Mouse (Mus musculus): ENCODE measurements around the gene Lyst. TPM values are rescaled to one million over a fixed set of nuclear protein-coding genes. Genes with fewer than 3 reads are reported as not detected.
A peak's percentile ranks its signal among the peaks of the same experiment; 100 is the strongest.

The Lyst gene
- total RNA-seq (2021) = 10 to 100 TPM; 75.2 to 86.9 TPM
- long read RNA-seq, full-length matches to known transcripts = 1 of 26 reads
- long read RNA-seq, partial matches to known transcripts = 19 of 26 reads
- long read RNA-seq, other reads (novel, unspliced or antisense) = 6 of 26 reads

- peak; percentile 98 to 99 for DNase-seq (ENCODE audit: low spot score in 2 of 2)
Observed at GRCm38 (mm10) chr13:13590048-13591011, at the start of gene Lyst. TSS of gene Lyst (plus strand) at chr13:13590397.

GRCm38 (mm10) chr13:13543073-13543472 lies 47.1 kb upstream of the Lyst start:
- DNase-seq (ENCODE audit: low spot score in 2 of 2) = peak in 1 of 2 experiments; percentile 56

GRCm38 (mm10) chr13:13546792-13547191 lies 43.4 kb upstream of the Lyst start:
- DNase-seq (ENCODE audit: low spot score in 2 of 2) = peak; percentile 77 to 93

- DNase-seq (ENCODE audit: low spot score in 2 of 2) = no peak
Observed at GRCm38 (mm10) chr13:13547889-13548288, 42.3 kb upstream of the Lyst start.

GRCm38 (mm10) chr13:13548431-13549190 lies 41.6 kb upstream of the Lyst start:
- DNase-seq (ENCODE audit: low spot score in 2 of 2) = no peak

- DNase-seq (ENCODE audit: low spot score in 2 of 2) = no peak
Observed at GRCm38 (mm10) chr13:13549687-13550660, 40.2 kb upstream of the Lyst start.

- DNase-seq (ENCODE audit: low spot score in 2 of 2) = no peak
Observed at GRCm38 (mm10) chr13:13552020-13552419, 38.2 kb upstream of the Lyst start.

GRCm38 (mm10) chr13:13553660-13554059 lies 36.5 kb upstream of the Lyst start:
- DNase-seq (ENCODE audit: low spot score in 2 of 2) = no peak

GRCm38 (mm10) chr13:13555196-13555595 lies 35.0 kb upstream of the Lyst start:
- DNase-seq (ENCODE audit: low spot score in 2 of 2) = peak in 1 of 2 experiments; percentile 53

GRCm38 (mm10) chr13:13557001-13557743 lies 33.0 kb upstream of the Lyst start:
- peak in 1 of 2 experiments; percentile 48 for DNase-seq (ENCODE audit: low spot score in 2 of 2)

GRCm38 (mm10) chr13:13558251-13558650 lies 31.9 kb upstream of the Lyst start:
- DNase-seq (ENCODE audit: low spot score in 2 of 2) = no peak

GRCm38 (mm10) chr13:13558900-13559299 lies 31.3 kb upstream of the Lyst start:
- no peak for DNase-seq (ENCODE audit: low spot score in 2 of 2)

GRCm38 (mm10) chr13:13562571-13562970 lies 27.6 kb upstream of the Lyst start:
- DNase-seq (ENCODE audit: low spot score in 2 of 2) = no peak

- no peak for DNase-seq (ENCODE audit: low spot score in 2 of 2)
Observed at GRCm38 (mm10) chr13:13564116-13564515, 26.1 kb upstream of the Lyst start.

GRCm38 (mm10) chr13:13564541-13564940 lies 25.7 kb upstream of the Lyst start:
- DNase-seq (ENCODE audit: low spot score in 2 of 2) = no peak

- DNase-seq (ENCODE audit: low spot score in 2 of 2) = no peak
Observed at GRCm38 (mm10) chr13:13567640-13568039, 22.6 kb upstream of the Lyst start.

GRCm38 (mm10) chr13:13568824-13569223 lies 21.4 kb upstream of the Lyst start:
- no peak for DNase-seq (ENCODE audit: low spot score in 2 of 2)

GRCm38 (mm10) chr13:13569603-13570002 lies 20.6 kb upstream of the Lyst start:
- DNase-seq (ENCODE audit: low spot score in 2 of 2) = no peak

- DNase-seq (ENCODE audit: low spot score in 2 of 2) = no peak
Observed at GRCm38 (mm10) chr13:13572060-13572835, 17.9 kb upstream of the Lyst start.

Data from layer of hippocampus, adult 18-20 months (tissue).